Mouse (Mus musculus): Measurements from ENCODE around the gene Gprc5c. TPM values are rescaled to one million over a fixed set of nuclear protein-coding genes. Genes with fewer than 3 reads are reported as not detected.

Gene Gprc5c
- polyA plus RNA-seq, 1 experiment from 2014 or later: 14.5 TPM

GRCm38 (mm10) chr11:114849572-114849971 lies 1.4 kb upstream of the Gprc5c start:
- no peak overlapping the region for H3K9ac ChIP-seq (ENCODE audit: low read length)
- H3K36me3 ChIP-seq (ENCODE audit: control insufficient read depth, insufficient read depth): no peaks in the 10 kb centered on the region
- H3K4me3 ChIP-seq (ENCODE audit: low read length): no peak overlapping the region
- H3K4me1 ChIP-seq (ENCODE audit: control insufficient read depth, insufficient read depth, low read length): peaks cover 5% of the 10 kb centered on the region; the same call in 1 of the 2 replicates
- H3K4me2 ChIP-seq (ENCODE audit: low read depth, low read length): no peak overlapping the region
- H3K9me3 ChIP-seq (replicated peaks; ENCODE audit: control insufficient read depth, low read length): no peaks in the 10 kb centered on the region
- H3K27ac ChIP-seq (ENCODE audit: low read length): no peak overlapping the region
- H3K27me3 ChIP-seq (ENCODE audit: control insufficient read depth, insufficient read depth, low read length): peaks cover 9% of the 10 kb centered on the region
- WGBS: 31% methylated on average over 2 of the region's 2 CpGs
- no peak for ATAC-seq (replicated peaks; ENCODE audit: extremely low read depth, insufficient read depth, low FRiP score)

- peaks cover 9% of the 10 kb centered on the region for H3K27me3 ChIP-seq (ENCODE audit: control insufficient read depth, insufficient read depth, low read length)
- peak overlapping the region; percentile 99 for H3K4me2 ChIP-seq (ENCODE audit: low read depth, low read length)
- peak overlapping the region; percentile 82 for H3K4me3 ChIP-seq (ENCODE audit: low read length)
- H3K27ac ChIP-seq (ENCODE audit: low read length): no peak overlapping the region
- H3K9ac ChIP-seq (ENCODE audit: low read length): no peak overlapping the region
- peaks cover 5% of the 10 kb centered on the region; the same call in 1 of the 2 replicates for H3K4me1 ChIP-seq (ENCODE audit: control insufficient read depth, insufficient read depth, low read length)
- 51% methylated on average over 5 of the region's 5 CpGs for WGBS
- no peaks in the 10 kb centered on the region for H3K9me3 ChIP-seq (replicated peaks; ENCODE audit: control insufficient read depth, low read length)
- no peak for ATAC-seq (replicated peaks; ENCODE audit: extremely low read depth, insufficient read depth, low FRiP score)
- H3K36me3 ChIP-seq (ENCODE audit: control insufficient read depth, insufficient read depth): no peaks in the 10 kb centered on the region
These were observed 893 bp upstream of the Gprc5c start for GRCm38 (mm10) chr11:114850066-114850451.

GRCm38 (mm10) chr11:114851269-114851607 lies 286 bp downstream of the Gprc5c start:
- peak overlapping the region; percentile 82 for H3K4me3 ChIP-seq (ENCODE audit: low read length)
- peaks cover 9% of the 10 kb centered on the region for H3K27me3 ChIP-seq (ENCODE audit: control insufficient read depth, insufficient read depth, low read length)
- peak overlapping the region; percentile 82 for H3K9ac ChIP-seq (ENCODE audit: low read length)
- ATAC-seq (replicated peaks; ENCODE audit: extremely low read depth, insufficient read depth, low FRiP score): no peak
- H3K36me3 ChIP-seq (ENCODE audit: control insufficient read depth, insufficient read depth): no peaks in the 10 kb centered on the region
- H3K4me1 ChIP-seq (ENCODE audit: control insufficient read depth, insufficient read depth, low read length): peaks cover 5% of the 10 kb centered on the region; the same call in 1 of the 2 replicates
- H3K9me3 ChIP-seq (replicated peaks; ENCODE audit: control insufficient read depth, low read length): no peaks in the 10 kb centered on the region
- H3K4me2 ChIP-seq (ENCODE audit: low read depth, low read length): peak overlapping the region; percentile 99
- WGBS: under 1% methylated on average over 27 of the region's 27 CpGs
- H3K27ac ChIP-seq (ENCODE audit: low read length): peak overlapping the region; percentile 79

GRCm38 (mm10) chr11:114851608-114852310 lies 807 bp downstream of the Gprc5c start:
- peak overlapping the region; percentile 99 for H3K4me2 ChIP-seq (ENCODE audit: low read depth, low read length)
- H3K4me1 ChIP-seq (ENCODE audit: control insufficient read depth, insufficient read depth, low read length): peaks cover 5% of the 10 kb centered on the region; the same call in 1 of the 2 replicates
- H3K27ac ChIP-seq (ENCODE audit: low read length): peak overlapping the region; percentile 79
- peaks cover 9% of the 10 kb centered on the region for H3K27me3 ChIP-seq (ENCODE audit: control insufficient read depth, insufficient read depth, low read length)
- no peaks in the 10 kb centered on the region for H3K9me3 ChIP-seq (replicated peaks; ENCODE audit: control insufficient read depth, low read length)
- H3K4me3 ChIP-seq (ENCODE audit: low read length): peak overlapping the region; percentile 82
- ATAC-seq (replicated peaks; ENCODE audit: extremely low read depth, insufficient read depth, low FRiP score): peak; percentile 61
- no peaks in the 10 kb centered on the region for H3K36me3 ChIP-seq (ENCODE audit: control insufficient read depth, insufficient read depth)
- peak overlapping the region; percentile 82 for H3K9ac ChIP-seq (ENCODE audit: low read length)
- under 1% methylated on average over 65 of the region's 65 CpGs for WGBS

- H3K27me3 ChIP-seq (ENCODE audit: control insufficient read depth, insufficient read depth, low read length): peaks cover 9% of the 10 kb centered on the region
- ATAC-seq (replicated peaks; ENCODE audit: extremely low read depth, insufficient read depth, low FRiP score): 0 out of 2 replicates have a peak, but pooled peaks have one; percentile 5
These were observed 1.6 kb downstream of the Gprc5c start for GRCm38 (mm10) chr11:114852311-114853173.

GRCm38 (mm10) chr11:114853174-114853838 lies 2.4 kb downstream of the Gprc5c start:
- Histone ChIP-seq H3K36me3 (ENCODE audit: control insufficient read depth, insufficient read depth) (no peaks in the 10 kb centered on the region), H3K9ac (ENCODE audit: low read length) (peak overlapping the region; percentile 82), H3K27ac (ENCODE audit: low read length) (peak overlapping the region; percentile 41; the same call in 1 of the 2 replicates), H3K4me3 (ENCODE audit: low read length) (peak overlapping the region; percentile 82), H3K4me1 (ENCODE audit: control insufficient read depth, insufficient read depth, low read length) (peaks cover 5% of the 10 kb centered on the region; the same call in 1 of the 2 replicates), H3K27me3 (ENCODE audit: control insufficient read depth, insufficient read depth, low read length) (peaks cover 9% of the 10 kb centered on the region), H3K9me3 (replicated peaks; ENCODE audit: control insufficient read depth, low read length) (no peaks in the 10 kb centered on the region), H3K4me2 (ENCODE audit: low read depth, low read length) (peak overlapping the region; percentile 99)
- 28% methylated on average over 7 of the region's 7 CpGs for WGBS
- no peak for ATAC-seq (replicated peaks; ENCODE audit: extremely low read depth, insufficient read depth, low FRiP score)

More at GRCm38 (mm10) chr11:114852311-114853173, 1.6 kb downstream of the Gprc5c start:
- Histone ChIP-seq H3K4me1 (ENCODE audit: control insufficient read depth, insufficient read depth, low read length) (peaks cover 5% of the 10 kb centered on the region; the same call in 1 of the 2 replicates), H3K4me2 (ENCODE audit: low read depth, low read length) (peak overlapping the region; percentile 99), H3K27ac (ENCODE audit: low read length) (peak overlapping the region; percentile 79), H3K36me3 (ENCODE audit: control insufficient read depth, insufficient read depth) (no peaks in the 10 kb centered on the region), H3K9ac (ENCODE audit: low read length) (peak overlapping the region; percentile 82), H3K4me3 (ENCODE audit: low read length) (peak overlapping the region; percentile 82), H3K9me3 (replicated peaks; ENCODE audit: control insufficient read depth, low read length) (no peaks in the 10 kb centered on the region)
- 2% methylated on average over 40 of the region's 40 CpGs for WGBS

- H3K4me2 ChIP-seq (ENCODE audit: low read depth, low read length): no peak overlapping the region
- H3K9ac ChIP-seq (ENCODE audit: low read length): no peak overlapping the region
- WGBS: 81% methylated on average over 6 of the region's 6 CpGs
These were observed 3.6 kb downstream of the Gprc5c start for GRCm38 (mm10) chr11:114854581-114854980.

GRCm38 (mm10) chr11:114856125-114856524 lies 5.2 kb downstream of the Gprc5c start:
- H3K27me3 ChIP-seq (ENCODE audit: control insufficient read depth, insufficient read depth, low read length): 0 out of 2 replicates have a peak, but pooled peaks cover 2% of the 10 kb centered on the region
- ATAC-seq (replicated peaks; ENCODE audit: extremely low read depth, insufficient read depth, low FRiP score): no peak
- H3K4me3 ChIP-seq (ENCODE audit: low read length): no peak overlapping the region
- H3K36me3 ChIP-seq (ENCODE audit: control insufficient read depth, insufficient read depth): no peaks in the 10 kb centered on the region
- no peak overlapping the region for H3K27ac ChIP-seq (ENCODE audit: low read length)
- H3K4me1 ChIP-seq (ENCODE audit: control insufficient read depth, insufficient read depth, low read length): peaks cover under 1% of the 10 kb centered on the region; the same call in 1 of the 2 replicates
- 91% methylated on average over 5 of the region's 5 CpGs for WGBS
- no peaks in the 10 kb centered on the region for H3K9me3 ChIP-seq (replicated peaks; ENCODE audit: control insufficient read depth, low read length)
- H3K4me2 ChIP-seq (ENCODE audit: low read depth, low read length): no peak overlapping the region
- no peak overlapping the region for H3K9ac ChIP-seq (ENCODE audit: low read length)

More at GRCm38 (mm10) chr11:114854581-114854980, 3.6 kb downstream of the Gprc5c start:
- Histone ChIP-seq H3K4me3 (ENCODE audit: low read length) (no peak overlapping the region), H3K27me3 (ENCODE audit: control insufficient read depth, insufficient read depth, low read length) (peaks cover 6% of the 10 kb centered on the region), H3K36me3 (ENCODE audit: control insufficient read depth, insufficient read depth) (no peaks in the 10 kb centered on the region), H3K27ac (ENCODE audit: low read length) (no peak overlapping the region), H3K9me3 (replicated peaks; ENCODE audit: control insufficient read depth, low read length) (no peaks in the 10 kb centered on the region), H3K4me1 (ENCODE audit: control insufficient read depth, insufficient read depth, low read length) (peaks cover 5% of the 10 kb centered on the region; the same call in 1 of the 2 replicates)
- no peak for ATAC-seq (replicated peaks; ENCODE audit: extremely low read depth, insufficient read depth, low FRiP score)

Data from heart, embryonic 16.5 days (tissue).